Mouse (Mus musculus): ENCODE data around the gene Vps45. TPM values are rescaled to one million over a fixed set of nuclear protein-coding genes. Genes with fewer than 3 reads are reported as not detected.

Vps45 gene
- polyA plus RNA-seq, 1 experiment from 2014 or later: 27.9 TPM

DNA sequence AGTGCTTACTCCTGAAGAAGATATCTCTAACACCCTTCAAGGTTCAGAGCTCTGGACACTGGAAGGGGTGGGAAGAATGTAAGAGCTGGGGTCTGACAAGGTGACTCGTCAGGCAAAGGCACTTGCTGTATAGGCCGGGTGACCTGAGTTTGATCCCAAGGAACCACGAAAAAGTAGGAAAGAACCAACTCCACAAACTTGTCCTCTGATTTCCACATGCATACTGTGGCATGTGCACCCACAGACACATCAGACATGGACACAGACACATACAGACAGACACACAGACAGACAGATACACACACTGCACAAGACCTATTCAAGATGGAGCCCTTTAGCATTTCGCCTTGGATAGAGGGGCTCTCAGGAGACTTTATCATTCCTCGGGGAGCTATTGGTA lies 20.1 kb downstream of the Vps45 start:
- Histone ChIP-seq H3K27me3 (ENCODE audit: control insufficient read depth, insufficient read depth, low read length) (no peaks in the 10 kb centered on the region), H3K27ac (ENCODE audit: low read depth, low read length) (no peak overlapping the region), H3K4me1 (replicated peaks; ENCODE audit: control insufficient read depth, insufficient read depth, low read length) (no peaks in the 10 kb centered on the region), H3K4me2 (replicated peaks; ENCODE audit: low read depth, low read length) (no peak overlapping the region), H3K9me3 (ENCODE audit: control insufficient read depth, low read length) (no peaks in the 10 kb centered on the region), H3K4me3 (ENCODE audit: low read depth, low read length) (no peak overlapping the region), H3K9ac (ENCODE audit: low read depth, low read length) (no peak overlapping the region), H3K36me3 (ENCODE audit: control insufficient read depth, insufficient read depth, low read length) (no peaks in the 10 kb centered on the region)
- no peak for ATAC-seq (ENCODE audit: low FRiP score)
- DNase-seq (ENCODE audit: low spot score): no peak
- 90% methylated on average over 5 of the region's 5 CpGs for WGBS

DNA sequence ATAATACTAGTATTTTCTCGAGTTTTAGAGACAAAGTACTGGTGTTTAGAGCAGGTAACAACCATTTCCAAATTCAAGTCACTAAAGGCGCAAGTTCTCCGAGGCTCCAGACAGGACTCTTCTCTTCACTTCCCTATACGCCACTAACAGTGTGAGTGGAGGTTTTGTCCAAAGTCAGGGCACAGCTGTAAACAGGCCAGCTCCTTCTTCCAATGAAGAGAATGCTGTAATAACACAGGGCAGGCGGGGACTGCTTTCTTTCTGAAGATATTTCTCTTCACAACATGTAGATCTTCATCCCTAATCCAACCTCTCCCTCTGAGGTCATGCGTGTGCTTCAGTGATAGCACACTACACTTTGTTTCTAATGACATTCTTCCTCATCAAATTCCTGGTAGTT lies 21.5 kb downstream of the Vps45 start:
- no peak overlapping the region for H3K4me2 ChIP-seq (replicated peaks; ENCODE audit: low read depth, low read length)
- WGBS: 92% methylated on average over 6 of the region's 6 CpGs
- H3K27me3 ChIP-seq (ENCODE audit: control insufficient read depth, insufficient read depth, low read length): no peaks in the 10 kb centered on the region
- no peak overlapping the region for H3K9ac ChIP-seq (ENCODE audit: low read depth, low read length)
- no peak overlapping the region for H3K27ac ChIP-seq (ENCODE audit: low read depth, low read length)
- no peaks in the 10 kb centered on the region for H3K4me1 ChIP-seq (replicated peaks; ENCODE audit: control insufficient read depth, insufficient read depth, low read length)
- DNase-seq (ENCODE audit: low spot score): no peak
- H3K4me3 ChIP-seq (ENCODE audit: low read depth, low read length): no peak overlapping the region
- H3K9me3 ChIP-seq (ENCODE audit: control insufficient read depth, low read length): no peaks in the 10 kb centered on the region
- no peaks in the 10 kb centered on the region for H3K36me3 ChIP-seq (ENCODE audit: control insufficient read depth, insufficient read depth, low read length)
- no peak for ATAC-seq (ENCODE audit: low FRiP score)

DNA sequence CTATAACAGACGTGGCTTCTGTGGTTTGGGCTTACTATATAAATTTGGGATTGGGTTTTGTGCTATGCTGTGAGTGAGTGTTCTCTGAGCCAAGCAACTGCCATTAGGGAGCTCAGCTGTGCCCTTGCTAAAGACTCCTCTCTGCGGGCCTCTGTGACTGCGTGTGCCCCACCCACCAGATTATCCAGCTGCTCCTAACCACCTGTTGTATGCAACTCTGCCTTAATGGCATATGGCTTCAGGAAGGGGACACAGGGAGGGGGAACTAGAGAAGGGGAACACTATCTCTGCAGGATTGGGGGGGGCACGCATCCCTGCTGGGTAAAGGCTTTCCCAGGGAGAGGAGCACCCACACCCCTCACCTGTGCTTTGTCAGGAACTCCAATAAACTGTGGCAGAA lies 25.2 kb downstream of the Vps45 start:
- DNase-seq (ENCODE audit: low spot score) (no peak), ATAC-seq (ENCODE audit: low FRiP score) (no peak)
- Histone ChIP-seq H3K4me1 (replicated peaks; ENCODE audit: control insufficient read depth, insufficient read depth, low read length) (no peaks in the 10 kb centered on the region), H3K27me3 (ENCODE audit: control insufficient read depth, insufficient read depth, low read length) (no peaks in the 10 kb centered on the region), H3K9me3 (ENCODE audit: control insufficient read depth, low read length) (no peaks in the 10 kb centered on the region), H3K36me3 (ENCODE audit: control insufficient read depth, insufficient read depth, low read length) (no peaks in the 10 kb centered on the region), H3K27ac (ENCODE audit: low read depth, low read length) (no peak overlapping the region), H3K4me2 (replicated peaks; ENCODE audit: low read depth, low read length) (no peak overlapping the region), H3K9ac (ENCODE audit: low read depth, low read length) (no peak overlapping the region), H3K4me3 (ENCODE audit: low read depth, low read length) (no peak overlapping the region)
- 89% methylated on average over 4 of the region's 4 CpGs for WGBS

DNA sequence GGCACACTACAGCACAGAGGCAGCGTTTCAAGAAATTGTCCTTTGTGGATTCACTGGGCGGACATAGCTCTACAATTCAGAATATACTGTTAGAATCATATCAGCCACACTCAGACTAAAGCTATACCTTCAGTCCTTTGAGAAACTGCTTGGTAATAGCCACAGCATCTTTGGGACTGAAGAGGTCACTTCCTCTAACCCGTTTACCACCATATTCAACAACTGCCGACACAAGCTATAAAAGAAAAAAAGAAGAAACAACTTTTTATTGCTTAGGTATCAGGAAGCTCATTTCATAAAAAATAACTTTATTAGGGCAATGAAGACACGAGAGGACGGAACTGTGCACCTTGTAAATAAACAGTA lies 25.6 kb downstream of the Vps45 start:
- Histone ChIP-seq H3K9me3 (ENCODE audit: control insufficient read depth, low read length) (no peaks in the 10 kb centered on the region), H3K9ac (ENCODE audit: low read depth, low read length) (no peak overlapping the region), H3K27me3 (ENCODE audit: control insufficient read depth, insufficient read depth, low read length) (no peaks in the 10 kb centered on the region), H3K4me2 (replicated peaks; ENCODE audit: low read depth, low read length) (no peak overlapping the region), H3K36me3 (ENCODE audit: control insufficient read depth, insufficient read depth, low read length) (no peaks in the 10 kb centered on the region), H3K4me1 (replicated peaks; ENCODE audit: control insufficient read depth, insufficient read depth, low read length) (no peaks in the 10 kb centered on the region), H3K4me3 (ENCODE audit: low read depth, low read length) (no peak overlapping the region), H3K27ac (ENCODE audit: low read depth, low read length) (no peak overlapping the region)
- DNase-seq (ENCODE audit: low spot score): no peak
- WGBS: 90% methylated on average over 6 of the region's 6 CpGs
- no peak for ATAC-seq (ENCODE audit: low FRiP score)

DNA sequence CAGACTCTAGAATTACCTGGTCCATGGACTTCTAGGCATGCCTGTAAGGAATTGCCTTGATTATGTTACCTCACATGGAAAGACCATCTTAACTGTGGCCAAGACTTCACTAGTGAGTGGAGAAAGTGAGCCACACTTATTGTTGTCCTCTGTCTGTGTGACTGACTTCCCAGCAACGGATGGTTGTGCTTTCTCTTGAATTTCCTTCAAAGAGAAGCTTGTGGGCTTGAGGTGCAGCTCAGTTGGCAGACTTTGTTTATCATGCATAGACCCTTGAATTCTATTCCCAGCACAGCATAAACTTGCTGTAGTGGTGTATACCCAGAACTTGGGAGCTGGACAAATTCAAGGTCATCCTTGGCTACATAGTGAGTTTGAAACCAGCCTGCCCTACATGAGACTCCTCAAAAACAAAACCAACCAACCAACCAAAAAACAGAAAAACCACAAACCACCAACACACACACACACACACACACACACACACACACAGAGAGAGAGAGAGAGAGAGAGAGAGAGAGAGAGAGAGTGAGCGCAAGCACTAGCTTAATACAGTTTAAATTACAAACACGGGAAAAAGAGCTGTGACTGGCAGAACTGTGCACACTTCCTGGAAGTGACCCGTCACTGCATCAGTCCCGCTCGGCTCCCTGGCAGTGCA lies 26.1 kb downstream of the Vps45 start:
- ATAC-seq (ENCODE audit: low FRiP score) (no peak), DNase-seq (ENCODE audit: low spot score) (no peak)
- H3K27ac ChIP-seq (ENCODE audit: low read depth, low read length): no peak overlapping the region
- no peaks in the 10 kb centered on the region for H3K4me1 ChIP-seq (replicated peaks; ENCODE audit: control insufficient read depth, insufficient read depth, low read length)
- no peaks in the 10 kb centered on the region for H3K36me3 ChIP-seq (ENCODE audit: control insufficient read depth, insufficient read depth, low read length)
- no peak overlapping the region for H3K4me3 ChIP-seq (ENCODE audit: low read depth, low read length)
- no peak overlapping the region for H3K9ac ChIP-seq (ENCODE audit: low read depth, low read length)
- 88% methylated on average over 6 of the region's 6 CpGs for WGBS
- H3K27me3 ChIP-seq (ENCODE audit: control insufficient read depth, insufficient read depth, low read length): no peaks in the 10 kb centered on the region
- H3K9me3 ChIP-seq (ENCODE audit: control insufficient read depth, low read length): no peaks in the 10 kb centered on the region
- no peak overlapping the region for H3K4me2 ChIP-seq (replicated peaks; ENCODE audit: low read depth, low read length)

DNA sequence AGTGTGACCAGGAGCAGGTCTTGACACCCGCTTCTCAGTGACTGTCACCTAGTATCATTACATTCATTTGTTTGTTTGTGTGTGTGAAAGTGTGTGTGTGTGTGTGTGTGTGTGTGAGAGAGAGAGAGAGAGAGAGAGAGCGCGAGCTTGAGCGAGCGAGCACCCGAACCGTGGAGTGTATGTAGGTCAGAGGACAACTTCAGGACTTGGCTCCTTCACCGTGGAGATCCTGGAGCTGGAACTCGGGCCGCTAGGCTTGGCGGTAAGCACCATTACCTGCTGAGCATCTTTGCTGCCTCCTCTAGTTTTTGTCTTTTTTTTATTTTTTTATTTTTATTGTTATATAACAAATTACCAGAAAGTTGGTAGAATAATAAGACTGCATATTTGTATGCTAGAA lies 28.5 kb downstream of the Vps45 start:
- H3K4me3 ChIP-seq (ENCODE audit: low read depth, low read length): no peak overlapping the region
- no peaks in the 10 kb centered on the region for H3K36me3 ChIP-seq (ENCODE audit: control insufficient read depth, insufficient read depth, low read length)
- ATAC-seq (ENCODE audit: low FRiP score) (no peak), DNase-seq (ENCODE audit: low spot score) (no peak)
- H3K9me3 ChIP-seq (ENCODE audit: control insufficient read depth, low read length): no peaks in the 10 kb centered on the region
- WGBS: 90% methylated on average over 11 of the region's 11 CpGs
- H3K27me3 ChIP-seq (ENCODE audit: control insufficient read depth, insufficient read depth, low read length): no peaks in the 10 kb centered on the region
- H3K4me2 ChIP-seq (replicated peaks; ENCODE audit: low read depth, low read length): no peak overlapping the region
- H3K27ac ChIP-seq (ENCODE audit: low read depth, low read length): no peak overlapping the region
- no peaks in the 10 kb centered on the region for H3K4me1 ChIP-seq (replicated peaks; ENCODE audit: control insufficient read depth, insufficient read depth, low read length)
- H3K9ac ChIP-seq (ENCODE audit: low read depth, low read length): no peak overlapping the region

DNA sequence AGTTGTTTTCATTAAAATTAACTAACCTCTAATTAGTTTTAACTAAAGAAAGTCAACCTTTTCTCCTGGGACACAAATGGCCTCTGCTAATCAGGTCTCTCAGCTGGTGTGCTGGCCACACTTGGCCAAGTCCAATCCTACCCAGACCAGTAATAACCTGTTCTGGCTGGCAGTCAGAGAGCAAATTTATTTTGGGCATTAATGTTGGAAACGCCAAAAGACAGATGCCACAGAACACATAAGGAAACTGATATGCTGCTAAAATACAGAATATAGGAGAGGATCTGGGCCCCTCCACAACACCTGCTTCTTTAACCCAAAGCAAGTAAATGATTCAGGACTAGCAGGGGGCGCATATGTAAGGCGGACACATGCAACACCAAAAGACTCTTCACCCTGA lies 28.9 kb downstream of the Vps45 start:
- ATAC-seq (ENCODE audit: low FRiP score) (no peak), DNase-seq (ENCODE audit: low spot score) (no peak)
- Histone ChIP-seq H3K36me3 (ENCODE audit: control insufficient read depth, insufficient read depth, low read length) (no peaks in the 10 kb centered on the region), H3K9ac (ENCODE audit: low read depth, low read length) (no peak overlapping the region), H3K4me1 (replicated peaks; ENCODE audit: control insufficient read depth, insufficient read depth, low read length) (no peaks in the 10 kb centered on the region), H3K4me2 (replicated peaks; ENCODE audit: low read depth, low read length) (no peak overlapping the region), H3K9me3 (ENCODE audit: control insufficient read depth, low read length) (no peaks in the 10 kb centered on the region), H3K27me3 (ENCODE audit: control insufficient read depth, insufficient read depth, low read length) (no peaks in the 10 kb centered on the region), H3K27ac (ENCODE audit: low read depth, low read length) (no peak overlapping the region), H3K4me3 (ENCODE audit: low read depth, low read length) (no peak overlapping the region)
- 92% methylated on average over 3 of the region's 3 CpGs for WGBS

DNA sequence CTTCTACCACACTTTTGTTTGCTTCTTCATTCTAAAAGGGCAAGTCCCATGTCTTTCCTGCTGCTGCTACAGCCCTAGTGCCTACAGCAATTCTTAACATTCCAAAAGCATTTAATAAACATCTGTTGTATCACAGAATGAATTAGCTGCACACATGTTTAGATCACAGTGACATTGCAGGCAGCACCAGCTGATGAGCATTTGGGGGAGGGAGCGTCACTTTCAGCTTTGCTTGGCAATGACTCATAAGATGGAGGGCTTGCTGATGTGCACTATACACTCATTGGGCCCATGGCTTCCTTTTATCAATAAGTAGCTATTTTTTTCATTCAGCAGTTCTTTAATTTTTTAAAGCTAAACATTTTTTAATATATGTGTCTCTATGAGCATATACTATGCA lies 30.4 kb downstream of the Vps45 start:
- no peak overlapping the region for H3K4me3 ChIP-seq (ENCODE audit: low read depth, low read length)
- no peak overlapping the region for H3K9ac ChIP-seq (ENCODE audit: low read depth, low read length)
- H3K9me3 ChIP-seq (ENCODE audit: control insufficient read depth, low read length): no peaks in the 10 kb centered on the region
- no peaks in the 10 kb centered on the region for H3K27me3 ChIP-seq (ENCODE audit: control insufficient read depth, insufficient read depth, low read length)
- no peak overlapping the region for H3K4me2 ChIP-seq (replicated peaks; ENCODE audit: low read depth, low read length)
- DNase-seq (ENCODE audit: low spot score) (no peak), ATAC-seq (ENCODE audit: low FRiP score) (no peak)
- no peaks in the 10 kb centered on the region for H3K36me3 ChIP-seq (ENCODE audit: control insufficient read depth, insufficient read depth, low read length)
- 87% methylated on average over 1 of the region's 1 CpGs for WGBS
- H3K27ac ChIP-seq (ENCODE audit: low read depth, low read length): no peak overlapping the region
- no peaks in the 10 kb centered on the region for H3K4me1 ChIP-seq (replicated peaks; ENCODE audit: control insufficient read depth, insufficient read depth, low read length)

DNA sequence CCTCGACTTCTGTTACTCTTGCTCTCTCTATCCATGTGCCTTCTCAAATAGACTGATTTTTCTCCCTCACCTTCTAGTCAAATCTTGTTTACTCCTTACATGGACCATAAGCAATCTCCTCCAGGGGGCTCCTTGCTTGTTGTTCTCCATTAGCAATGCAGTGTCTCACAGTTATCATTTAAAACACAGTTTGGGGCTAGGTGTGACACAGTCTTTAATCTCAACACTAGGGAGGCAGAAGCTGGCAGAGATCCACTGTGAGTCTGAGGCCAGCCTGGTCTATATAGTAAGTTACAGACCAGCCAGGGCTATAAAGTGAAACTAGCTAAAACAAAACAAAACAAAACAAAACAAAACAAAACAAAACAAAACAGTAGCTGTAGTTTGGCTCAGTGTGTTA lies 31.1 kb downstream of the Vps45 start:
- ATAC-seq (ENCODE audit: low FRiP score): no peak
- no peak for DNase-seq (ENCODE audit: low spot score)
- Histone ChIP-seq H3K9me3 (ENCODE audit: control insufficient read depth, low read length) (no peaks in the 10 kb centered on the region), H3K36me3 (ENCODE audit: control insufficient read depth, insufficient read depth, low read length) (no peaks in the 10 kb centered on the region), H3K9ac (ENCODE audit: low read depth, low read length) (no peak overlapping the region), H3K4me1 (replicated peaks; ENCODE audit: control insufficient read depth, insufficient read depth, low read length) (no peaks in the 10 kb centered on the region), H3K4me2 (replicated peaks; ENCODE audit: low read depth, low read length) (no peak overlapping the region), H3K27ac (ENCODE audit: low read depth, low read length) (no peak overlapping the region), H3K27me3 (ENCODE audit: control insufficient read depth, insufficient read depth, low read length) (no peaks in the 10 kb centered on the region), H3K4me3 (ENCODE audit: low read depth, low read length) (no peak overlapping the region)
- WGBS: 74% methylated on average over 1 of the region's 1 CpGs

Data from hindbrain, embryonic 11.5 days (tissue).